ENCODE assay signal across 20 mouse cellular contexts in genomic region chr8:71966411-71966810, GRCm38 (mm10). TPM values are rescaled to one million over a fixed set of nuclear protein-coding genes. Genes with fewer than 3 reads are reported as not detected.
DNase-seq lines count a peak whose midpoint lies in the region; ATAC-seq and TF ChIP-seq lines count a peak whose summit lies in the region.
"Had no signal": no experiment of that assay in that cellular context is flagged by ENCODE, and none has a peak within 500 bp of the region (broad histone marks: within the 10 kb centered on the region; RNA-seq: fewer than 3 reads in every experiment).

No protein-coding gene starts in this region.

- no peak for TF ChIP-seq EP300 in lung, postnatal 0 days (IDR thresholded peaks at IDR 0.05)

- ATAC-seq in hindbrain, postnatal 0 days: no peak
- no peak for ATAC-seq in hindbrain, embryonic 14.5 days (ENCODE audit: low FRiP score)
- no peak for ATAC-seq in lung, postnatal 0 days
- ATAC-seq in activated CD4-positive, CD25-positive, alpha-beta regulatory T cell, adult 4 months: no peak
- no peak for ATAC-seq in megakaryocyte progenitor cell, adult 5-6 weeks (replicated peaks; ENCODE audit: poor library complexity)

- no peak overlapping the region for H3K9ac ChIP-seq in hindbrain, postnatal 0 days (replicated peaks; ENCODE audit: low read length)
- H3K9ac ChIP-seq in hindbrain, embryonic 14.5 days: no peak overlapping the region
- no peak overlapping the region for H3K9ac ChIP-seq in lung, postnatal 0 days (replicated peaks; ENCODE audit: low read depth)
- H3K9ac ChIP-seq: hindbrain, embryonic 12.5 days; limb, embryonic 13.5 days; lung, embryonic 15.5 days; neural tube, embryonic 13.5 days had no signal

- H3K9me3 ChIP-seq in hindbrain, postnatal 0 days (ENCODE audit: low read length): 0 out of 2 replicates have a peak, but pooled peaks cover 2% of the 10 kb centered on the region
- H3K9me3 ChIP-seq in hindbrain, embryonic 14.5 days (ENCODE audit: control insufficient read depth, low read length): peaks cover 4% of the 10 kb centered on the region; the same call in 1 of the 2 replicates
- no peaks in the 10 kb centered on the region for H3K9me3 ChIP-seq in lung, postnatal 0 days (ENCODE audit: low read length)
- H3K9me3 ChIP-seq: lung, embryonic 15.5 days had no signal

- H3K27ac ChIP-seq in hindbrain, postnatal 0 days: no peak overlapping the region
- no peak overlapping the region for H3K27ac ChIP-seq in hindbrain, embryonic 14.5 days
- H3K27ac ChIP-seq in lung, postnatal 0 days (ENCODE audit: low read length): no peak overlapping the region
- H3K27ac ChIP-seq: hindbrain, embryonic 12.5 days; limb, embryonic 13.5 days; lung, embryonic 15.5 days; neural tube, embryonic 13.5 days had no signal

- H3K27me3 ChIP-seq in hindbrain, postnatal 0 days (ENCODE audit: insufficient read depth, low read length): no peaks in the 10 kb centered on the region
- no peaks in the 10 kb centered on the region for H3K27me3 ChIP-seq in hindbrain, embryonic 14.5 days (ENCODE audit: control insufficient read depth, insufficient read depth, low read length)
- H3K27me3 ChIP-seq in lung, postnatal 0 days (replicated peaks; ENCODE audit: insufficient read depth, low read length): no peaks in the 10 kb centered on the region
- H3K27me3 ChIP-seq: hindbrain, embryonic 12.5 days; limb, embryonic 13.5 days; lung, embryonic 15.5 days; megakaryocyte, embryonic 14.5 days; neural tube, embryonic 13.5 days had no signal

- H3K4me3 ChIP-seq in hindbrain, postnatal 0 days (ENCODE audit: low read length): no peak overlapping the region
- H3K4me3 ChIP-seq in hindbrain, embryonic 14.5 days (replicated peaks; ENCODE audit: low read length): no peak overlapping the region
- H3K4me3 ChIP-seq in lung, postnatal 0 days (ENCODE audit: low read depth, low read length): no peak overlapping the region
- H3K4me3 ChIP-seq: hindbrain, embryonic 12.5 days; limb, embryonic 13.5 days; lung, embryonic 15.5 days; megakaryocyte, embryonic 14.5 days; neural tube, embryonic 13.5 days had no signal

- H3K4me1 ChIP-seq in hindbrain, postnatal 0 days (ENCODE audit: insufficient read depth, low read length): no peaks in the 10 kb centered on the region
- H3K4me1 ChIP-seq in hindbrain, embryonic 14.5 days (replicated peaks; ENCODE audit: control insufficient read depth, insufficient read depth, low read length): no peaks in the 10 kb centered on the region
- H3K4me1 ChIP-seq in lung, postnatal 0 days (ENCODE audit: insufficient read depth, low read depth, low read length): no peaks in the 10 kb centered on the region
- H3K4me1 ChIP-seq: hindbrain, embryonic 12.5 days; limb, embryonic 13.5 days; lung, embryonic 15.5 days; neural tube, embryonic 13.5 days had no signal

- no peak overlapping the region for H3K4me2 ChIP-seq in hindbrain, postnatal 0 days (ENCODE audit: low read depth, low read length)
- H3K4me2 ChIP-seq in hindbrain, embryonic 14.5 days (replicated peaks): no peak overlapping the region
- no peak overlapping the region for H3K4me2 ChIP-seq in lung, postnatal 0 days (replicated peaks; ENCODE audit: low read depth, low read length)
- H3K4me2 ChIP-seq: hindbrain, embryonic 12.5 days; limb, embryonic 13.5 days; lung, embryonic 15.5 days; neural tube, embryonic 13.5 days had no signal

- peaks cover 26% of the 10 kb centered on the region for H3K36me3 ChIP-seq in hindbrain, postnatal 0 days (ENCODE audit: insufficient read depth, low read length)
- peaks cover 45% of the 10 kb centered on the region for H3K36me3 ChIP-seq in hindbrain, embryonic 14.5 days (replicated peaks; ENCODE audit: control insufficient read depth, insufficient read depth)
- 0 out of 2 replicates have a peak, but pooled peaks cover 5% of the 10 kb centered on the region for H3K36me3 ChIP-seq in lung, postnatal 0 days (ENCODE audit: insufficient read depth, low read length)

- peak; percentile 9; the same call in 1 of the 2 replicates for TF ChIP-seq CTCF in hindbrain, postnatal 0 days (IDR thresholded peaks at IDR 0.05; ENCODE audit: low read depth)
- TF ChIP-seq CTCF in lung, postnatal 0 days (IDR thresholded peaks at IDR 0.05): peak; percentile 18; the same call in 1 of the 2 replicates

- DNase-seq in hindbrain, postnatal 0 days (ENCODE audit: low spot score): no peak
- DNase-seq in hindbrain, embryonic 14.5 days (ENCODE audit: low spot score): no peak
- DNase-seq in lung, postnatal 0 days (ENCODE audit: low spot score): no peak
- no peak for DNase-seq in lung, postnatal 25 days (ENCODE audit: low spot score)
- peak; percentile 71 for DNase-seq in ES-CJ7 (ENCODE audit: low read depth, low spot score)
- DNase-seq in naive thymus-derived CD4-positive, alpha-beta T cell, adult 2 months (ENCODE audit: low read depth): peak; percentile 18
- DNase-seq: adrenal gland, adult 2 months; cerebellum, adult 9-11 months; embryo, embryonic 11 days; kidney, adult 11 months; kidney, postnatal 14 days; layer of hippocampus, adult 9-11 months; thymus, postnatal 4 days had no signal

RNA-seq across cellular contexts. Expression of gene Zfp961, which starts 15.6 kb away (rescaled TPM):
- total RNA-seq in hindbrain, postnatal 0 days (2014; rRNA removed): 23.8 and 24.8 TPM in 2 replicates
- polyA plus RNA-seq in hindbrain, postnatal 0 days (2015; fragmentation: Nextera tagmentation; extraction: Ambion mirVana): 11.0 and 14.6 TPM in 2 replicates
- polyA plus RNA-seq in hindbrain, embryonic 14.5 days (2014; fragmentation: Nextera tagmentation; extraction: Ambion mirVana): 18.8 and 25.4 TPM in 2 replicates
- 12.3 and 12.8 TPM in 2 replicates for polyA plus RNA-seq in lung, postnatal 0 days (2015; fragmentation: Nextera tagmentation; extraction: Ambion mirVana)
- 10 to 100 TPM; 21.1 to 24.2 TPM for polyA plus RNA-seq in activated CD4-positive, CD25-positive, alpha-beta regulatory T cell, adult 4 months (2017; shearing (Covaris generic))
- total RNA-seq in megakaryocyte progenitor cell, adult 5-6 weeks (2015): 38.2 and 39.2 TPM in 2 replicates
- total RNA-seq in megakaryocyte progenitor cell, adult 5-6 weeks (2017): 16.1 and 27.8 TPM in 2 replicates

RNA-seq across cellular contexts. Expression of gene Cyp4f18, which starts 43.0 kb away (rescaled TPM):
- not detected in 2 replicates for total RNA-seq in hindbrain, postnatal 0 days (2014; rRNA removed)
- 0.46 and 0.78 TPM in 2 replicates for polyA plus RNA-seq in hindbrain, postnatal 0 days (2015; fragmentation: Nextera tagmentation; extraction: Ambion mirVana)
- 0.20 and 0.53 TPM in 2 replicates for polyA plus RNA-seq in hindbrain, embryonic 14.5 days (2014; fragmentation: Nextera tagmentation; extraction: Ambion mirVana)
- 9.4 and 11.2 TPM in 2 replicates for polyA plus RNA-seq in lung, postnatal 0 days (2015; fragmentation: Nextera tagmentation; extraction: Ambion mirVana)
- 1 to 10 TPM in 1 of 2 experiments, under 1 TPM in 1; 0.71 to 2.9 TPM for polyA plus RNA-seq in activated CD4-positive, CD25-positive, alpha-beta regulatory T cell, adult 4 months (2017; shearing (Covaris generic))
- 6.5 and 10.8 TPM in 2 replicates for total RNA-seq in megakaryocyte progenitor cell, adult 5-6 weeks (2015)
- total RNA-seq in megakaryocyte progenitor cell, adult 5-6 weeks (2017): 2.0 and 5.6 TPM in 2 replicates

RNA-seq across cellular contexts. Expression of gene Zfp617, which starts 58.0 kb away (rescaled TPM):
- 15.9 and 18.0 TPM in 2 replicates for total RNA-seq in hindbrain, postnatal 0 days (2014; rRNA removed)
- 21.8 and 24.4 TPM in 2 replicates for polyA plus RNA-seq in hindbrain, postnatal 0 days (2015; fragmentation: Nextera tagmentation; extraction: Ambion mirVana)
- polyA plus RNA-seq in hindbrain, embryonic 14.5 days (2014; fragmentation: Nextera tagmentation; extraction: Ambion mirVana): 35.3 and 37.8 TPM in 2 replicates
- polyA plus RNA-seq in lung, postnatal 0 days (2015; fragmentation: Nextera tagmentation; extraction: Ambion mirVana): 11.9 and 12.9 TPM in 2 replicates
- polyA plus RNA-seq in activated CD4-positive, CD25-positive, alpha-beta regulatory T cell, adult 4 months (2017; shearing (Covaris generic)): 10 to 100 TPM; 22.7 to 28.7 TPM
- total RNA-seq in megakaryocyte progenitor cell, adult 5-6 weeks (2015): 19.6 and 21.4 TPM in 2 replicates
- 9.7 and 12.6 TPM in 2 replicates for total RNA-seq in megakaryocyte progenitor cell, adult 5-6 weeks (2017)

RNA-seq across cellular contexts. Expression of gene Zfp882, which starts 58.0 kb away (rescaled TPM):
- 7.9 and 11.5 TPM in 2 replicates for total RNA-seq in hindbrain, postnatal 0 days (2014; rRNA removed)
- polyA plus RNA-seq in hindbrain, postnatal 0 days (2015; fragmentation: Nextera tagmentation; extraction: Ambion mirVana): 7.4 and 7.9 TPM in 2 replicates
- 15.8 and 17.1 TPM in 2 replicates for polyA plus RNA-seq in hindbrain, embryonic 14.5 days (2014; fragmentation: Nextera tagmentation; extraction: Ambion mirVana)
- 2.2 and 2.8 TPM in 2 replicates for polyA plus RNA-seq in lung, postnatal 0 days (2015; fragmentation: Nextera tagmentation; extraction: Ambion mirVana)
- polyA plus RNA-seq in activated CD4-positive, CD25-positive, alpha-beta regulatory T cell, adult 4 months (2017; shearing (Covaris generic)): 1 to 10 TPM; 3.0 to 5.5 TPM
- 3.9 and 5.9 TPM in 2 replicates for total RNA-seq in megakaryocyte progenitor cell, adult 5-6 weeks (2015)
- 5.2 and 7.0 TPM in 2 replicates for total RNA-seq in megakaryocyte progenitor cell, adult 5-6 weeks (2017)

Comparison
In these comparisons a context has a peak if more than half of its experiments do, and no peak if none do; other contexts are left out.
1. DNase-seq: peak in ES-CJ7 (single experiment) and naive thymus-derived CD4-positive, alpha-beta T cell, adult 2 months (single experiment); none in hindbrain, postnatal 0 days (single experiment), hindbrain, embryonic 14.5 days (single experiment), lung, postnatal 0 days (single experiment) and lung, postnatal 25 days (single experiment).